Mouse (Mus musculus): ENCODE measurements at regions not wholly inside any gene's neighbourhood (a gene's known extent, or its start where the extent isn't known, plus 50 kb on each side); places are given as distances from the start of the nearest gene placed in this dataset.

DNA sequence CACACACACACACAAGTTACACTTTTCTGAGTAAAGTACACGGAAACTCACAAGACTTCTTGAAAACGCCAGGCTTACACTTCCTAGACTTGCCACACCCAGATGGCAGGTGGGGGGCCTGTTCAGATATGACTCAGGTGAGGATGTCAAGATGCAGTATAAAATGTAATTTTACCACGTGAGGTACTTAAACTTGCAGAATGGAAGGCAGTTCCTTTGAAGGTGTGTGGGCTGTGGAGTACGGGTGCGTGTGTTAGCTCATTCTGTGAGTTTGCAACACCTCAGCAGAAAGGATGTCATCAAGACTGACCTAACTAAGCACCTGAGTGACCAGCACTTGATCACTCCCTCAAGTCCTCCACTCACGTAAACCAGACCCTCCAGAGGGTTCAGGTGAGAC is 50.0 kb upstream of the Yae1d1 start:
- TF ChIP-seq NANOG (IDR thresholded peaks at IDR 0.05; ENCODE audit: borderline replicate concordance, low read length), result no peak
- no peak for TF ChIP-seq CTCF (conservative IDR thresholded peaks at IDR 0.05; ENCODE audit: low read length)
- TF ChIP-seq POU5F1 (IDR thresholded peaks at IDR 0.05; ENCODE audit: borderline replicate concordance, low read length), result no peak

Data from E14TG2a.4 (cell line).